Mouse (Mus musculus) T-helper 17 cell (primary cell): ENCODE data around the gene Bmp2k.

Source experiments
- in situ Hi-C, 2 experiments: fragments of 300-600 bp; cut with MboI, MseI; formaldehyde crosslinking; loops; 1 replicate in 1 of 2; 2 replicates in 1 of 2; pipeline ENCODE4 v1.15.1; 2025; ENCODE audit warnings: high pct_unique_total_duplicates in 2 of 2

Bmp2k gene

DNA sequence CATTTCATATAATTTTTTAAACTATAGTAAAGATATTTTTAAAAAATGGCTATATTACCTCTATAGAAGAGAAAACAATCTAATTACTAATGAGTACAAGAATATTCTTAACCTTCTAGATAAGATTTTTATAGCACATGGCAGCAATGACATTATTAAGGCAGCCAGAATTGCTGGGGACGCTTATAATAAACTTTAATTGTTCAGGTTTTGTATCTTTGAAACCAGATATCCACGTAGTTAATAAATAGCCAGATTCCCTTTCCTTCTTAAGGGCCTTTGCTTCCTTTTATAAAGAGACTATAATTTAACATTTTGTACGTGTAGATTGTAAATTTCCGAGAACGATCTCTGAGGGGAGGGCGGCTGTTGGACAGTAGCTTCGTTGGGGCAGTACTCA lies 47.8 kb downstream of the Bmp2k start:
- in situ Hi-C loops: no loop called here

GRCm38 (mm10) chr5:97046680-97047079 lies 49.2 kb downstream of the Bmp2k start:
- in situ Hi-C loops: no loop called here

- in situ Hi-C loops: no loop called here
Measured at GRCm38 (mm10) chr5:97048905-97049304, 51.4 kb downstream of the Bmp2k start.

- in situ Hi-C loops: loop anchor here in 1 of 2 experiments (5.0 to 25.0 kb wide), 2 partner anchors 137 to 192 kb away; no protein-coding TSS in a partner anchor
Measured at GRCm38 (mm10) chr5:97054166-97054565, 56.7 kb downstream of the Bmp2k start.

- in situ Hi-C loops: loop anchor here (5.0 to 25.0 kb wide), 2 partner anchors 138 to 192 kb away; no protein-coding TSS in a partner anchor
Measured at GRCm38 (mm10) chr5:97054801-97055200, 57.3 kb downstream of the Bmp2k start.

DNA sequence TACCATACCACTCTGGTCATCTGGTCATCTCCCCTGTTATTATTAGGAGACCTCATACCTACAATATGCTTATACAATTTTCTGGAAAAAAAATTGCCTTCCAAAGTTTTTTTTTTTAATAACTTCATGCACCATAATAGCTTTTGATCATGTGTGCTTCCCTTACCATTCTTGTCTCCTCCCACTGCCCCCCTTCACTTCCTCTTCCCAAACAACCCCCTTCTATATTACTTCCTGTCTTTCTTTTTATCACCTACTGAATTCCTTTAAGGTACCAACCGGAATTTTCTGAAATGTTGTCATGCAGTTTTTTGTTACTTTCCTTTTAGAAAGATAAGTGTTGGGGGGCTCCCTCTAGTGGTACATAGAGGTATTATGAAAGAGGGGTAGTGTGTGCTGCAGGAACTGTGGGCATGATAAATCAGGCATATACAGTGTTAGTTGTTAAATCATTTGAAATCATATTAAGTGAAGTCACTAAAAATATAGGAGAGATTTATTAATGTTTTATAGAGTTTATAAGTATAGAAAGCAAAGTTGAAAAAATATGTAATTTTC lies 58.1 kb downstream of the Bmp2k start:
- in situ Hi-C loops: loop anchor here (5.0 to 25.0 kb wide), 2 partner anchors 138 to 193 kb away; no protein-coding TSS in a partner anchor

DNA sequence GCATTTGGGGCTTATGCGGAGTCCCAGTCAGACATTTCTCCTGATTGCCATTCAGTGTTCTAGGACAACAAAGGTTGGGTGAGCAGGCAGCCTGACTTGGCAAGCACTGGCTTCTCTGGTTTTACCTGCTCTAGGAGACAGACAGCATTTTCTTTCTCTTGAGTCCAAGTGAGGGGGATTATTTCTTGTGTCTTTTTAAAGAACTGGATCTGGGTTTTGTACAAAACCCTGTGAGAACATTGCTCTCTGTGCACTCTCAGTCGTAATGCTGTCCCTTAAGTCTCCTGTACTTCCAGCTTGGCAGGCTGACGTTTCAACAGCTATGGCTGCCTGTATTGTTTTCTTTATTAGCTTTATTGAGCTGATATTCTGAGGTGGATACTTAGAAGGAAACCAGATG lies 58.9 kb downstream of the Bmp2k start:
- in situ Hi-C loops: loop anchor here (5.0 to 25.0 kb wide), 2 partner anchors 139 to 194 kb away; no protein-coding TSS in a partner anchor

- in situ Hi-C loops: loop anchor here (5.0 to 25.0 kb wide), 2 partner anchors 140 to 195 kb away; no protein-coding TSS in a partner anchor
Measured at GRCm38 (mm10) chr5:97056791-97057450, 59.4 kb downstream of the Bmp2k start.

- in situ Hi-C loops: loop anchor here in 1 of 2 experiments (25.0 kb wide), 1 partner anchor 199 kb away; no protein-coding TSS in a partner anchor
Measured at GRCm38 (mm10) chr5:97060864-97061263, 63.4 kb downstream of the Bmp2k start.

DNA sequence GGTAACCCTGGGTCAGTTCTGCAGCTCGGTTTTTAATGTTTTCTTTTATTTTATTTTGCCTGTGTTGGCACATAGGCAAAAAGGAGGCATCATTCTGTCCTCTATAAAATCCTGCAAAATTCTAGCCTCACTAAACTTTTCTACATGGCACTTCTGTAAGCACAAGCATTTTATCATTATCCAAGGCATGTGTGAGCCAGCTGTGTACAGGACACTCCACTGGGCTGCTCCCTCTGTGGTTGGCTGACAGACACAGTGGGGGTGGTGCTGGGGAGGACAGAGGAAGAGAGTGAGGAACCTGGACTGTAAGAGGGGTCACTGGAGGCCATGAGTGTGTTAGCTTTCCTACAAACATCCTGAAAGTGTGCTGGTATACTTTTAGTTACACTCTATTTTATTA lies 64.6 kb downstream of the Bmp2k start:
- in situ Hi-C loops: loop anchor here in 1 of 2 experiments (25.0 kb wide), 1 partner anchor 200 kb away; no protein-coding TSS in a partner anchor

DNA sequence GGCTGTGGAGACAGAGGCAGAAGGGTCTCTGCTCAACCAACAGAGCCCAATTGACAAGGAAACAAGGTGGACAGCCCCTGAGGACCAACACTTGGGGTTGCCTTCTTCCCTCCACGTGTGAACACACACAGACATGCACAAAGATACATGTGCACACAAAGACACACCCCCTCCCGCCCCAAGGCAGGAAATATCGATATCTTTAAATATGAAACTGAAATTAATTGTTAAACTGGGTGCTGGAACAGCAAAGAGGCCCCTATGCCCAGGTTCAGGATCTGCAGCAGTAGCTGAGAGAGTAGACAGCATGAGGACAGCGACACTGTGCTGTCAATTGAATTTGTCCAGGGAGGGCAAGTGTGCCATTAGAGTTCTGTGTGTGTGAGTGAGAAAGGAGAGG lies 68.3 kb downstream of the Bmp2k start:
- in situ Hi-C loops: loop anchor here in 1 of 2 experiments (25.0 kb wide), 1 partner anchor 203 kb away; no protein-coding TSS in a partner anchor

DNA sequence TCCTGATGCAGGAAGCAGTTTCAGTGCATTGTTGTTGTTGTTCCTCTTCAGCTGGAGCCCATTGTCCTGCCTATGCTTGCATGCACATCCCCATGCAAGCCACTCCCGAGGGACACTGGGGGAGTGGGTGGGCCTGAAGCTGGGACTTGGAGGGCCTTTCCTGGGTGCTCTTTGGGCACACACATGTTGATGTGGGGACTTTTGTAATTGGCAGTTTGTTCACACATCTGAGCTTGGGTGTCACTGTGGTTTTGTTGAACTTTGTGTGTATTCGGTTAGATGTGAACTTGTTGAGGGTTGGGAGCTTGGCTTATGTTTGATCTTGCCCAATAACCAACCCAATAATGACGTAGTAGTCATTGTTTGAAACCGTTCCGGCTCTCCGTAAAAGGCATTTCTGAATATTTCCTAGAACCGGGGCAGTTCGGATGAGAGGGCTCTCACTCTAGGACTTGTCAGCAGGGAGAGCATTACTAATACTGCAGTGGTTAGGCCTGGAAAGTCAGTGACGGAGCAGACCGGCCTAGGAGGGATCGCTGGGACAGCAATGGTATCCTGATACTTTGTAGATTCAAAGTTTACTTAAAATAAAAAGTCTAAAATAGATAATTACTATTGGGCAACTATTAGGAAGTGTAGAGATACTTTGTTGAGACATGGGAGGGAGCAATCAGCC lies 78.1 kb downstream of the Bmp2k start:
- in situ Hi-C loops: no loop called here

DNA sequence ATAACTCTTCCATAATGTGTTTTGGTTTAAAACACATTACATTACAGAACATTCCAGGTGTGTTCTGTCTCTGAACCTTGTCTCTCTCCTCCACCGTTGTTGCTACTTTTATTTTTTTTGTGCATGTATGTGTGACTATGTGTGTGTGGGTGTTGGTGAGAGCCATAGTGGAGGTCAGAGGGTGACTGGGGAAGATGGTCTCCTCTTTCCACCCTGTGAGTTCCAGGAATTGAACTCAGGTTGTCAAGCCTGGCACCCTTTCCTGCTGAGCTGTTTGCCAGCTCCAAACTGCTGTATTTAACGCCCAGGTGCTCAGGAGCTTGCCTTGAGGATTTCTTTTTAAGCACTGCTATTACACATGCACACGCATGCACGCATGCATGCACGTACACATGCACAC lies 78.7 kb downstream of the Bmp2k start:
- in situ Hi-C loops: no loop called here

DNA sequence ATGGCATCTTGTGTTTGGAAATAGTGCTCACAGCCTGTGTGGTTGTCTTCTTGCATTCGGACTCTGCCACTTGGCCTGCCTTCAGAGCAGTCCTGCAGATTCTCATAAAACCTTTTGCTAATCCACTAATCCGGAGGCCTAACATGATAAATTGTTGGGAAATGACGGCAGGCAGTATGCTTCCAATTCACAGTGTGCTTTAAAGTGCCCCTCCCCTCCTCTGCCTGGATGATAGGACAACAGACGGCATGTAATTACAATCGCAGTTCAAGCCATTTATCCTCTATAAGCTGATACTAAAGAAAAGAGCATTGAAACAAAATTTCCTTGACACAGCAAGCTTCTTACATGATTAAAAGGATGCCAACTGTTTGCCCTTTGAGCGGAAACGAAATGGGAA lies 80.2 kb downstream of the Bmp2k start:
- in situ Hi-C loops: no loop called here

DNA sequence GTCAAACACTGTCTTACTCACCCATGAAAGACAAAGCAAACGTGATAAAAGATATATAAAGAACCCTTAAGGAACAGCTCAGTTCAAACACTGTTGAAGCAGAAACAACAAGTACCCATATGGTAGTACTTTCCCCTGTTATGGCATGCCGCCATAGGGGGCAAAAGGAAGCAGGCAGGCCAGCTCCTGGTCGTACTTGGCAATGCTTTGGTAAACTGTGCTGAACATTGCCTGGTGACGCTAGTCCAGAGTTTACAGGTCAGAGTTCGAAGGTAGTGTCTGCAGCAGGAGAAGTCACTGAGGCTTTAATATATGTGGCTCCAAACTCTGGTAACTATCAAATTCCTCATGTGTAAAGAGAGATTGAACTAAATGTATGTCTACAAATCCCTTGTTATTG lies 81.2 kb downstream of the Bmp2k start:
- in situ Hi-C loops: no loop called here

DNA sequence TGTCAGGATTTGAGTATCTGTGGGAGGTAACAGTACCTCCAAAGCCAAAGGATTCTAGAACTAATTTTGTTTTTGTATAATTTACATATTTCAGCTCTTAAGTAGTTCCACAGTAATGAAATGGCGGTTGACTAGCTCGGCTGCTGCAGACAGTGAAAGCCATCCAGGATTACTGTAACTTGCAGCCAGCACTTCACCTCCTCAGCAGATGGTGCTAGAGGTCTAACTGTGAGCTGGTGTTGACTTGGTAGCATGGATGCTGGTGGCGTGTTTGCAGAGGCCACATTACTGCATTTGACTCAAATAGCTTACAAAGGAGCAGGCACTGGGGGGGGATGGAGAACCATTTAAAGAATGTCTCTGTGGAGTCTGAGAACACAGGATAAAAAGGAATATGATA lies 84.0 kb downstream of the Bmp2k start:
- in situ Hi-C loops: no loop called here

DNA sequence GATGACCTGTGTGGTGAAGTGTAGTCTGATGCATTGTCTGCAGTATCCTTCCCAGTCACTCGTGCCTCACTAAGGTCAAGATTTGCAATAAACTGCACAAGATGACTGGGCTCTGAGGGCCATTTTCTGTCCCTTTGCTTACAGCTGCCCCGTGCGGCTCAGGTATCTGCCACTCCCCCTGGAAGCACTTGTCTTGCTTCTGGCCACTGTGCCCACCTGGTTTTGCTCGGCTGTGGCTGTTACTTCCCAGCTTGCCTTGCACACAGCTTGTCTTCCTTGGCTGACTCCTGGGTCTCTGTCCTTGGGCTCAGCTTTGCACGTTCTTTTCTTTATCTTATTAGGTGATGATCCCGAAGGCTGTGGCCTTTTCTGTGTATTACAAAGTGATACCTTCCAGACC lies 86.2 kb downstream of the Bmp2k start:
- in situ Hi-C loops: no loop called here

DNA sequence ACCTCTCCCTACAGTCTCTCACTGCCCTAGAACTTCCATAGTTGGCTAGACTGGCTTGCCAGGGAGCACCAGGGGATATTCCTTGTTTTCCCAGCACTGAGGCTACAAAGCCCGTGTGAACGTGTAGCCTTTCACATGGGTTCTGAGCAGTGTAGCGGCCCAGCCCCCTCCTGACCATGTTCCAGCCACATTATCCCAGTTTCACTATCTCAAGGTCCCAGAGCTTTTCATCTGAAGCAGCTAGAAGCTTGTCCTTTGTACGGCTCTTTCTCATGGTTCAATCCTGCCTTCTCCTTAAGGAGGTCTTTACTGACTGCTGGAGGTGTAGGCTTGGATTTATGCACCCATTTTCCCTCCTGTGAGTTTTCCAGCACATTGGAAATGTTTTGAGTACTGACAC lies 87.1 kb downstream of the Bmp2k start:
- in situ Hi-C loops: no loop called here

DNA sequence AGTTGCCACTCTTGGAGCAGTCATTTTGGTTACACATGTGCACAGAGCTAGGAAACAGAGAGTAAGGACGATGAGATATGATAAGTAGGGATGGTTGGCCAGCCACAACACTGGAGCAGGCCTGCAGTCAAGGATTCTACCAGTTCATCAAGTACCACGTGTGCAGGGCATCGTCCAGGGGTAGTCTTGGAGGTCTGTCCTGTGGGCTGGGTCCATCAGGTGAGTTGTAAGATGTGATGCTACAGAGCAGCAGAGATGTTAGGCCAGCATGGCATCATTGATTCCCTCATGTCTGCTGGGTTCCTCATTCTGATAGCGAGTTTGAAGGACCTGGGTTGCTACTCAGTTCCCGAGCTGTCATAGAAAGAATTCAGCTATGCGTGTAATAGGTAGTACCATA lies 87.6 kb downstream of the Bmp2k start:
- in situ Hi-C loops: no loop called here

- in situ Hi-C loops: no loop called here
Measured at GRCm38 (mm10) chr5:97087030-97087630, 89.6 kb downstream of the Bmp2k start.

DNA sequence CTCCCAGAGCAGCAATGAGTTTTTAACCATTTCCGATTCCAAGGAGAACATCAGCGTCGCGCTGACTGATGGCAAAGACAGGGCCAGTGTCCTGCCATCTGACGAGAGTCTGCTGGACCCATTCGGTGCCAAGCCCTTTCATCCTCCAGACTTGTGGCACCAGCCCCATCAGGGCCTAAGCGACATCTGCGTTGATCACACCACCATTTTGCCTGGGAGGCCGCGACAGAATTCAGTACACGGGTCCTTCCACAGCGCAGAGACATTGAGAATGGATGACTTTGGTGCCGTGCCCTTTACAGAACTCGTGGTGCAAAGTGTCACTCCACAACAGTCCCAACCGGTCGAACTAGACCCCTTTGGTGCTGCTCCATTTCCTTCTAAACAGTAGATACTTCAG lies 90.3 kb downstream of the Bmp2k start:
- in situ Hi-C loops: no loop called here

DNA sequence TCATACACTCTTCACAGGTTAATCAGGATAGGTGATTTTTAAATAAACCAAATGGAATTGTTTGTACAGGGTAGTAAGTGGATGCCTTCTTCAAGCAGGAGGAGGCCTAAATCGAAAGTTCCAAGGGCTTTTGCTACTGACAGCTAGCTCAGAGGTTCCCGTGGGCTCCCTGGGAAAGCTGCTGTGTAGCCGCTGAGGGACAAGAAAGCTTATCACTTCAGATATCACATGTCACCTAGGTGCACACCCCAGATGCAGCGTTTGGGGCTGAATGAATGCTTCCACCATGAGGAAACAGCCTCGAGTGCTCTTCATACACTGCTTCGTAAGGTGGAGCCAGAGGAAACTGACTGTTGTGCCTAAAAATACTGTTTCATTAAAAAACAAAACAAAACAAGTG lies 90.7 kb downstream of the Bmp2k start:
- in situ Hi-C loops: no loop called here
